Comparison of ENCODE assay signal across 26 mouse cellular contexts in genomic region chr17:26845149-26846050, GRCm38 (mm10). TPM values are rescaled to one million over a fixed set of nuclear protein-coding genes. Genes with fewer than 3 reads are reported as not detected.
DNase-seq lines count a peak whose midpoint lies in the region; ATAC-seq and TF ChIP-seq lines count a peak whose summit lies in the region.
"Had no signal": no experiment of that assay in that cellular context is flagged by ENCODE, and none has a peak within 500 bp of the region (broad histone marks: within the 10 kb centered on the region; RNA-seq: fewer than 3 reads in every experiment).

No protein-coding gene starts in this region.

- H3K79me2 ChIP-seq in liver, adult 2 months (ENCODE audit: control insufficient read depth, insufficient read depth, low read length): no peaks in the 10 kb centered on the region

- TF ChIP-seq CTCF in liver, adult 2 months (IDR thresholded peaks at IDR 0.05; ENCODE audit: low read depth, low read length): no peak
- TF ChIP-seq CTCF in stomach, postnatal 0 days (IDR thresholded peaks at IDR 0.05; ENCODE audit: low read depth): no peak

- no peak for ATAC-seq in embryonic facial prominence, embryonic 11.5 days (replicated peaks; ENCODE audit: insufficient number of reproducible peaks, low FRiP score, low TSS enrichment, low read depth)
- no peak for ATAC-seq in frontal cortex, adult (ENCODE audit: low TSS enrichment)
- no peak for ATAC-seq in stomach, postnatal 0 days (ENCODE audit: low FRiP score, low TSS enrichment)
- ATAC-seq: CD4-positive, CD25-positive, alpha-beta regulatory T cell, adult 4 months; forebrain, embryonic 14.5 days; midbrain, embryonic 15.5 days had no signal

- peaks cover 33% of the 10 kb centered on the region for H3K27me3 ChIP-seq in liver, adult 2 months (ENCODE audit: control insufficient read depth, insufficient read depth, low read length)
- peaks cover 72% of the 10 kb centered on the region for H3K27me3 ChIP-seq in embryonic facial prominence, embryonic 11.5 days (ENCODE audit: control insufficient read depth, insufficient read depth, low read length)
- H3K27me3 ChIP-seq in limb, embryonic 10.5 days (ENCODE audit: low read depth, poor library complexity, severe bottlenecking): peaks cover 98% of the 10 kb centered on the region
- H3K27me3 ChIP-seq in stomach, postnatal 0 days (ENCODE audit: control insufficient read depth, insufficient read depth, low read length): peaks cover 49% of the 10 kb centered on the region

- H3K4me1 ChIP-seq in liver, adult 2 months (ENCODE audit: control insufficient read depth, insufficient read depth, low read length): peaks cover 13% of the 10 kb centered on the region
- no peaks in the 10 kb centered on the region for H3K4me1 ChIP-seq in embryonic facial prominence, embryonic 11.5 days (ENCODE audit: control insufficient read depth, insufficient read depth, low read length)
- peaks cover 19% of the 10 kb centered on the region for H3K4me1 ChIP-seq in limb, embryonic 10.5 days
- H3K4me1 ChIP-seq in stomach, postnatal 0 days (replicated peaks; ENCODE audit: control insufficient read depth, insufficient read depth): no peaks in the 10 kb centered on the region

- TF ChIP-seq EP300 in stomach, postnatal 0 days (optimal IDR thresholded peaks at IDR 0.05): no peak

- no peaks in the 10 kb centered on the region for H3K36me3 ChIP-seq in liver, adult 2 months (ENCODE audit: control insufficient read depth, insufficient read depth, low read length)
- no peaks in the 10 kb centered on the region for H3K36me3 ChIP-seq in embryonic facial prominence, embryonic 11.5 days (replicated peaks; ENCODE audit: control insufficient read depth, insufficient read depth, low read depth, low read length)
- H3K36me3 ChIP-seq in limb, embryonic 10.5 days: no peaks in the 10 kb centered on the region
- no peaks in the 10 kb centered on the region for H3K36me3 ChIP-seq in stomach, postnatal 0 days (ENCODE audit: control insufficient read depth, insufficient read depth, low read length)
- H3K36me3 ChIP-seq: hindbrain, embryonic 12.5 days; kidney, embryonic 15.5 days; liver, embryonic 13.5 days; midbrain, embryonic 15.5 days had no signal

- no peak overlapping the region for H3K9ac ChIP-seq in liver, adult 2 months (ENCODE audit: low read depth, low read length)
- no peak overlapping the region for H3K9ac ChIP-seq in embryonic facial prominence, embryonic 11.5 days (replicated peaks; ENCODE audit: low read length)
- no peak overlapping the region for H3K9ac ChIP-seq in stomach, postnatal 0 days (ENCODE audit: low read length)
- H3K9ac ChIP-seq: hindbrain, embryonic 12.5 days; kidney, embryonic 15.5 days; liver, embryonic 13.5 days; midbrain, embryonic 15.5 days had no signal

- H3K4me2 ChIP-seq in embryonic facial prominence, embryonic 11.5 days (ENCODE audit: low read depth, low read length): no peak overlapping the region
- H3K4me2 ChIP-seq in stomach, postnatal 0 days (replicated peaks; ENCODE audit: low read depth): no peak overlapping the region
- H3K4me2 ChIP-seq: hindbrain, embryonic 12.5 days; liver, embryonic 13.5 days; midbrain, embryonic 15.5 days had no signal

- no peak overlapping the region for H3K4me3 ChIP-seq in liver, adult 2 months (ENCODE audit: insufficient read depth, low read depth, low read length)
- H3K4me3 ChIP-seq in embryonic facial prominence, embryonic 11.5 days (ENCODE audit: low read depth, low read length): no peak overlapping the region
- no peak overlapping the region for H3K4me3 ChIP-seq in limb, embryonic 10.5 days
- H3K4me3 ChIP-seq in stomach, postnatal 0 days (ENCODE audit: low read depth, low read length): no peak overlapping the region
- H3K4me3 ChIP-seq: hindbrain, embryonic 12.5 days; liver, embryonic 13.5 days; midbrain, embryonic 15.5 days had no signal

- DNase-seq in embryo, embryonic 10.5 days (ENCODE audit: low spot score): peak; percentile 60
- DNase-seq in embryo, embryonic 10 days (ENCODE audit: low spot score): no peak
- peak; percentile 1 for DNase-seq in liver, adult 2 months (ENCODE audit: extremely low read depth, low read depth, low spot score)
- DNase-seq in liver: no peak
- DNase-seq in embryonic facial prominence, embryonic 11.5 days (ENCODE audit: low spot score): peak; percentile 20
- peak; percentile 43 for DNase-seq in limb, embryonic 10.5 days (ENCODE audit: low spot score)
- DNase-seq in stomach, postnatal 0 days (ENCODE audit: low spot score): no peak
- DNase-seq: cerebellum, adult 8-10 months; liver, embryonic 13.5 days; right cerebral cortex, postnatal 25 days; thymus, adult 18-20 months had no signal

- no peak overlapping the region for H3K27ac ChIP-seq in liver, adult 2 months (replicated peaks; ENCODE audit: insufficient read depth, low read depth, low read length)
- H3K27ac ChIP-seq in embryonic facial prominence, embryonic 11.5 days (replicated peaks; ENCODE audit: low read depth, low read length): no peak overlapping the region
- no peak overlapping the region for H3K27ac ChIP-seq in limb, embryonic 10.5 days
- H3K27ac ChIP-seq in stomach, postnatal 0 days (replicated peaks): no peak overlapping the region
- H3K27ac ChIP-seq: hindbrain, embryonic 12.5 days; kidney, embryonic 15.5 days; liver, embryonic 13.5 days; midbrain, embryonic 15.5 days had no signal

- no peak for TF ChIP-seq POLR2A in liver, adult 2 months (IDR thresholded peaks at IDR 0.05; ENCODE audit: extremely low read depth, insufficient read depth, low read length)

- 9% methylated on average over 14 of the region's 14 CpGs for WGBS in liver, adult 2 months
- 5% methylated on average over 14 of the region's 14 CpGs for WGBS in embryonic facial prominence, embryonic 11.5 days
- 4% methylated on average over 14 of the region's 14 CpGs for WGBS in limb, embryonic 10.5 days
- WGBS in stomach, postnatal 0 days: 9% methylated on average over 14 of the region's 14 CpGs

- H3K9me3 ChIP-seq in embryonic facial prominence, embryonic 11.5 days (replicated peaks; ENCODE audit: control insufficient read depth, low read length): no peaks in the 10 kb centered on the region
- H3K9me3 ChIP-seq in limb, embryonic 10.5 days (replicated peaks): no peaks in the 10 kb centered on the region
- no peaks in the 10 kb centered on the region for H3K9me3 ChIP-seq in stomach, postnatal 0 days (ENCODE audit: control insufficient read depth, low read length)
- H3K9me3 ChIP-seq: hindbrain, embryonic 12.5 days; kidney, embryonic 15.5 days; liver, embryonic 13.5 days; midbrain, embryonic 15.5 days had no signal

RNA-seq across cellular contexts. Expression of gene Nkx2-5, which starts 0.6 kb away (rescaled TPM):
- total RNA-seq in liver, adult 2 months (2014; rRNA removed): not detected in 2 replicates
- polyA plus RNA-seq in liver, adult 2 months (2012; rRNA removed): not detected in 2 replicates
- 1.8 and 2.2 TPM in 2 replicates for polyA plus RNA-seq in embryonic facial prominence, embryonic 11.5 days (2014; fragmentation: Nextera tagmentation; extraction: Ambion mirVana)
- 0.10 and 0.14 TPM in 2 replicates for polyA plus RNA-seq in limb, embryonic 10.5 days (2016; fragmentation: Nextera tagmentation; extraction: Ambion mirVana)
- 0.17 and 0.91 TPM in 2 replicates for polyA plus RNA-seq in stomach, postnatal 0 days (2015; fragmentation: Nextera tagmentation; extraction: Ambion mirVana)
- total RNA-seq: adrenal gland, postnatal 4 days; common myeloid progenitor, adult 5-6 weeks; gastrocnemius, postnatal 4 days; layer of hippocampus, postnatal 14 days; left cerebral cortex, postnatal 25 days; MEL had no signal
- polyA plus RNA-seq: CD4-positive, CD25-positive, alpha-beta regulatory T cell, adult 4 months; forebrain, embryonic 14.5 days; hindbrain, embryonic 12.5 days; kidney, embryonic 15.5 days; large intestine, adult 2 months; liver, embryonic 13.5 days; neural tube, embryonic 11.5 days; urinary bladder, adult 2 months had no signal

Comparison
In these comparisons a context has a peak if more than half of its experiments do, and no peak if none do; other contexts are left out.
1. DNase-seq: peak in embryo, embryonic 10.5 days (single experiment), liver, adult 2 months (single experiment), embryonic facial prominence, embryonic 11.5 days (single experiment) and limb, embryonic 10.5 days (single experiment); none in embryo, embryonic 10 days (single experiment), liver (single experiment) and stomach, postnatal 0 days (single experiment).